Mouse (Mus musculus): ENCODE measurements at regions not wholly inside any gene's neighbourhood (a gene's known extent, or its start where the extent isn't known, plus 50 kb on each side); places are given as distances from the start of the nearest gene placed in this dataset.
"Not testable (repeated sequence)": the region's sequence is repeated elsewhere in the genome, so short reads cannot be mapped to it uniquely, and the experiment has no call there.

DNA sequence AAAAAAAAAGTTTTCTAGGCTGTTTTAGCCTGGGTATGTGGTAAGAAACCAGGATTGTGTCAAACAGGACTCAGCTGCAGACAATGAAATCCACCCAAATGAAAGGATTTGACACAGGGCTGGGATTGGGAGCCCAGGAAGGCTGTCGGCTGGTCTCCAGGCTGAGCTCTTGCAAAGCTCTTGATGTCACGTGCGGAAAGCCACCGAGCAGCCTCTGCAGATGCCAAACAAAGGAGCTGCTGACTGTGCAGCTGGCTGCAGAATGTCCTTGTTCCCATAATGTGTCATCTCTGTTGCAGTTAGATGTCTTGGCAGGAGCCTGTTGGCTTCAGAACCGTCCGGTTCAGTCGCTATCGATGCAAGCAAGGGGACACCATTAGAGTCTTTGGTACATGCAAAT is 56.1 kb downstream of the Bbs10 start:
- no peak for ATAC-seq (ENCODE audit: insufficient number of reproducible peaks, low FRiP score)
- no peaks in the 10 kb centered on the region for H3K27me3 ChIP-seq (replicated peaks)

DNA sequence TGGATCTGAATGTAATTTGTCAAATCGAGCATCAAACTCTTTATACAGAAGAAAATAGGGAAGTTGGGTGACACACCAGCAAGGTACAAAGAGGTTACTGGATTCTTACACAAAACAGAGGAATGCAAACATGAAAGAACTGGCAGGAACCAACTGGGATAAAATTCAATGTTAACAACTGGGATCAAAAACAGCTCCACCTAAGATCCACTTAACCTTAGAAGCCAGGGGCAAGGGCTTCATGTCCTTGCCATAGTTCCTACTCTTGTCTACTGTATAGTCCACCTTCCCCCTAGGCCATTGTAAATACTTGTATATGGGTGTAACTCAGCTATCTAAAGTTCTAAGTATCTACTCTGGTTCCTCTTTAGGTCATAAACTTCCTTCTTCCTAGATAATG is 59.9 kb downstream of the Bbs10 start:
- H3K36me3 ChIP-seq; H3K9ac ChIP-seq; H3K27me3 ChIP-seq (replicated peaks); H3K4me3 ChIP-seq; H3K27ac ChIP-seq (ENCODE audit: poor library complexity, severe bottlenecking); H3K4me1 ChIP-seq (replicated peaks); ATAC-seq (ENCODE audit: insufficient number of reproducible peaks, low FRiP score); H3K4me2 ChIP-seq; H3K9me3 ChIP-seq (replicated peaks): not testable (repeated sequence)
- 89% methylated on average over 1 of the region's 1 CpGs for WGBS

More for the DNA sequence above, 56.1 kb downstream of the Bbs10 start:
- Histone ChIP-seq H3K4me3 (no peak overlapping the region), H3K9me3 (replicated peaks) (no peaks in the 10 kb centered on the region), H3K4me2 (no peak overlapping the region), H3K27ac (ENCODE audit: poor library complexity, severe bottlenecking) (no peak overlapping the region), H3K4me1 (replicated peaks) (no peaks in the 10 kb centered on the region), H3K36me3 (no peaks in the 10 kb centered on the region), H3K9ac (no peak overlapping the region)
- 59% methylated on average over 8 of the region's 8 CpGs for WGBS

GRCm38 (mm10) chr10:111361749-111362435 is 63.4 kb downstream of the Bbs10 start:
- H3K9me3 ChIP-seq (replicated peaks), result no peaks in the 10 kb centered on the region
- no peak for ATAC-seq (ENCODE audit: insufficient number of reproducible peaks, low FRiP score)
- peaks cover 22% of the 10 kb centered on the region for H3K4me1 ChIP-seq (replicated peaks)
- no peaks in the 10 kb centered on the region for H3K36me3 ChIP-seq
- no peak overlapping the region for H3K9ac ChIP-seq
- no peak overlapping the region for H3K4me2 ChIP-seq
- 79% methylated on average over 18 of the region's 18 CpGs for WGBS
- H3K27me3 ChIP-seq (replicated peaks), result no peaks in the 10 kb centered on the region
- no peak overlapping the region for H3K4me3 ChIP-seq
- no peak overlapping the region for H3K27ac ChIP-seq (ENCODE audit: poor library complexity, severe bottlenecking)

DNA sequence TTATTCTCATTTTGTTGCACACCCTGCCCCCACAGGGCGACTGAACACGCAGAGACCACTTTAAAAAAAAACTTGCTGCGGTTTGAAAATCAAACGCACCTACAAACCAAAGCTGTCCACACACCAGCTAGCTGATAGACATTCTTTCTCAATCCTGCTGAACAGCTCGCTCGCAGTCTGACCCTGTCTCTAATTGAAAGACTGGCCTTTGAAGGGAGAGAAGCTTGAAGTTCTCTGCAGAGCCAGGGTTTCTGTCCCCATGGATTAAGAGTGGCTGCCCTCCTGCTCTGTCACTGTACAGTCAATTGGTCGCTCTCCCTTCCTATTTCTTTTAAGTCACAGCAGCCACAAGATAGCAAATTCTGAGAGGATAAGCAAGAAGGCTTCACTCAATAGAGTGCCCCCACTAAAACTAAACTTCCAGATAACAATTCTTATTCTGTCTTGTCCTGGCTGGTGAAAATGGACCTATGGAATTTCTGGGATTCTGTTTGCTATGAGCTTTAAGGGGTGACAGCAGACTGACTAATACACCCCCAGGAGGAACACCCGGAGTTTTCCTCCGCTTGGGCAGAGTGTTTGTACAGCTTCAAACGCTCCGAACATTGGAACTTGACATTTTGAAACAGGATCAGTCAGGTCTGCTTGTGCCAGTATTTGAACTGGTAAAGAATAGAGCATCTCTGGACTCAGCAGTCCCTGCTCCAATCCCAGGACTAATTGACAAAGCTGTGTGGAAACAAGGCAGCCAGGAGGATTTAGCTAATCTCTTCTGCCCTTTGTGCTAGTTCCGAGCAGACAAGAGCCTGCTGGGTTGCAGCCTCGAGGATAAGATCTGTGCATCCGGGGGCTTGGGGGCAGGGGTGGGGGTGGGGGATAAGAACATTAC is 65.5 kb downstream of the Bbs10 start:
- Histone ChIP-seq H3K36me3 (no peaks in the 10 kb centered on the region), H3K27me3 (replicated peaks) (no peaks in the 10 kb centered on the region), H3K4me2 (peak overlapping the region; percentile 6; the same call in 1 of the 2 replicates), H3K4me1 (replicated peaks) (peaks cover 22% of the 10 kb centered on the region), H3K9me3 (replicated peaks) (no peaks in the 10 kb centered on the region), H3K27ac (ENCODE audit: poor library complexity, severe bottlenecking) (no peak overlapping the region), H3K9ac (no peak overlapping the region), H3K4me3 (no peak overlapping the region)
- 21% methylated on average over 14 of the region's 14 CpGs for WGBS
- ATAC-seq (ENCODE audit: insufficient number of reproducible peaks, low FRiP score), result no peak

DNA sequence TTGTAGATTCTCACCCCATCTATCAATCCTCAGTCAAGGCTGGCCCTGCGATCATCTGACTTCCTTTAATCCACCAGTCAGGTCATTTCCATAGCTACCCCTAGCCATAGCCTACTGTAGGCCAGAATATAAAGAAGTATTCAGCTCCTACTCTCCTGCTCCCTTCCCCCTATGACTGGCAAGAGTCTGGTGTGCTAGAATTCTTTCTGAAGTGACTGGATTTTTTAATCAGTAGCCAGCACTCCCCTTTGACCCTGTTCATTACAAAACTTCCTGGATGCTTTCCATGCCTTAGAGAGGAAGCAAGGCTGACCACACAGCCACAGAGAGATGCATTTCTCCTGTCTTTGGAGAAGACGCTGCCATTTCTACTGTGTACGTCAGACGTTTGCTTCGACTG is 66.5 kb downstream of the Bbs10 start:
- no peaks in the 10 kb centered on the region for H3K27me3 ChIP-seq (replicated peaks)
- 56% methylated on average over 5 of the region's 5 CpGs for WGBS
- H3K27ac ChIP-seq (ENCODE audit: poor library complexity, severe bottlenecking), result no peak overlapping the region
- H3K4me1 ChIP-seq (replicated peaks), result peaks cover 22% of the 10 kb centered on the region
- H3K9me3 ChIP-seq (replicated peaks), result no peaks in the 10 kb centered on the region
- no peak overlapping the region for H3K9ac ChIP-seq
- H3K36me3 ChIP-seq, result no peaks in the 10 kb centered on the region
- no peak overlapping the region for H3K4me2 ChIP-seq
- H3K4me3 ChIP-seq, result no peak overlapping the region
- peak; percentile 57; the same call in 1 of the 2 replicates for ATAC-seq (ENCODE audit: insufficient number of reproducible peaks, low FRiP score)

DNA sequence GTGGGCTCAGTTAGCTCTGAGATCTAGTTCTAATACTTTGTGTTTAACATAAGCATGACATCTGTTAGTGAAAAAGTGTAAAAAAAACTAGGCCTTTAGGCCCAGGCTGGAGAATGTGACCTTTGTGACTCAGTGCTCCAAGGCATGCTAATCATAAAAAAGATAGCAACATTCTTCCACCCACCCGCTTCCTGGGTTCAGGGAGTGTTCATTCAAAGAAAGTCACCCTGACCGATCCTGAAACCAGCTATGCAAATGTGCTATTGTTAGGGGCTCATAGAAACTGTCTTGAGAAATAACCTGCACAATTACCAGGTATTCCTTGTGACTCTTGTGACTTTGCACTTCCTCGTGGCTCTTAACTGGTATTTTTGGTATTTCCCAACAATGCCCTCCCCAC is 70.6 kb downstream of the Bbs10 start:
- ATAC-seq (ENCODE audit: insufficient number of reproducible peaks, low FRiP score); H3K4me2 ChIP-seq; H3K9me3 ChIP-seq (replicated peaks); H3K27me3 ChIP-seq (replicated peaks); H3K36me3 ChIP-seq; H3K27ac ChIP-seq (ENCODE audit: poor library complexity, severe bottlenecking); H3K9ac ChIP-seq; H3K4me3 ChIP-seq: not testable (repeated sequence)
- peaks cover 13% of the 10 kb centered on the region for H3K4me1 ChIP-seq (replicated peaks)
- 62% methylated on average over 3 of the region's 3 CpGs for WGBS

DNA sequence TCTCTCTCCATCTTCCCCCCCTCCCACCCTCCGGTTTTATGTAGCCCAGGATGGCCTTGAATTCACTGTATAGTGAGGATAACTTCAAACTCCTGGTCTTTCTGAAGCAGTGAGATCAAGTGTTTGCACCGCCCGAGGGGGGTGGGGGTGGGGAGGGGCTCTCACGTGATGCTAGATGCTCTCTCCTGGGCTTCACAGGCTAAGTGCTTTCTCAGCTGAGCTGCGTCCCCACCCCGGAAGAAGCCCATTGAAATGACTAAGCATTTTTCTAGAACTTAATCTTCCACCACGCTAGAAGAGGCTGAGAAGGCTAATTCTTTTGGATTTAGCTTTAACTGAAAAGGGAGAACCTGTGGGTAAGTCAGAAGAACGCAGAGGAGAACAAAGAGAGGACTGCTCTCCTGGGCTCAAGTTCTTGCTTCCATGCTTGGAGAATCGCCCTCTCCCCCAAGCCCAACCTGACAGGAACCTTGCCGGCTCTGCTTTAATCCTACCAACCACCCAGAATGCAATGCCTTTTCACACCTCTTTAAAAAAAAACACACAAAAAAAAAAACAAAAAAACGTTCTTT is 79.7 kb downstream of the Bbs10 start:
- no peaks in the 10 kb centered on the region for H3K36me3 ChIP-seq
- peaks cover 15% of the 10 kb centered on the region for H3K4me1 ChIP-seq (replicated peaks)
- no peak overlapping the region for H3K27ac ChIP-seq (ENCODE audit: poor library complexity, severe bottlenecking)
- no peaks in the 10 kb centered on the region for H3K9me3 ChIP-seq (replicated peaks)
- 39% methylated on average over 11 of the region's 11 CpGs for WGBS
- no peak overlapping the region for H3K4me3 ChIP-seq
- no peak overlapping the region for H3K4me2 ChIP-seq
- ATAC-seq (ENCODE audit: insufficient number of reproducible peaks, low FRiP score), result peak; percentile 87
- H3K27me3 ChIP-seq (replicated peaks), result no peaks in the 10 kb centered on the region
- no peak overlapping the region for H3K9ac ChIP-seq

DNA sequence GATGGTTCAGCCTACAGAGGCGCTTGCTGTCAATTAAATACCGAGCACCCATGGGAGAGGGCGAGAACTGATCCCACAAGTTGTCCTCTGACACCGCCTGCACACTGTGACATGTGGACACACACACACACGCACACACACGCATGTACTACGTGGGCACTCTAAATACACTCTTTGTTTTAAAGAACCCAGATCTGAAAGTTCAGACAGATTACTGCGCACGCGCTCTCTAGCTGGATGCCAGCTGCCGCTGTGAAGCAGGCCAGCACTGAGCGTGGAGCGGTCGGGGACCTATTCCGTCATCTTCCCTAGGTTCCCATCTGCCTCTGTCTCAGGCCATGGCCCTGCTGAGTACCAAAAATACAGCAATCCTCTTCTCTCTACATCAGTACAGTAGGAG is 83.2 kb downstream of the Bbs10 start:
- no peaks in the 10 kb centered on the region for H3K27me3 ChIP-seq (replicated peaks)
- no peaks in the 10 kb centered on the region for H3K36me3 ChIP-seq
- H3K9me3 ChIP-seq (replicated peaks), result no peaks in the 10 kb centered on the region
- no peak overlapping the region for H3K4me3 ChIP-seq
- no peak overlapping the region for H3K27ac ChIP-seq (ENCODE audit: poor library complexity, severe bottlenecking)
- H3K4me2 ChIP-seq, result no peak overlapping the region
- H3K4me1 ChIP-seq (replicated peaks), result peaks cover 12% of the 10 kb centered on the region
- no peak for ATAC-seq (ENCODE audit: insufficient number of reproducible peaks, low FRiP score)
- no peak overlapping the region for H3K9ac ChIP-seq
- WGBS, result 68% methylated on average over 15 of the region's 15 CpGs

DNA sequence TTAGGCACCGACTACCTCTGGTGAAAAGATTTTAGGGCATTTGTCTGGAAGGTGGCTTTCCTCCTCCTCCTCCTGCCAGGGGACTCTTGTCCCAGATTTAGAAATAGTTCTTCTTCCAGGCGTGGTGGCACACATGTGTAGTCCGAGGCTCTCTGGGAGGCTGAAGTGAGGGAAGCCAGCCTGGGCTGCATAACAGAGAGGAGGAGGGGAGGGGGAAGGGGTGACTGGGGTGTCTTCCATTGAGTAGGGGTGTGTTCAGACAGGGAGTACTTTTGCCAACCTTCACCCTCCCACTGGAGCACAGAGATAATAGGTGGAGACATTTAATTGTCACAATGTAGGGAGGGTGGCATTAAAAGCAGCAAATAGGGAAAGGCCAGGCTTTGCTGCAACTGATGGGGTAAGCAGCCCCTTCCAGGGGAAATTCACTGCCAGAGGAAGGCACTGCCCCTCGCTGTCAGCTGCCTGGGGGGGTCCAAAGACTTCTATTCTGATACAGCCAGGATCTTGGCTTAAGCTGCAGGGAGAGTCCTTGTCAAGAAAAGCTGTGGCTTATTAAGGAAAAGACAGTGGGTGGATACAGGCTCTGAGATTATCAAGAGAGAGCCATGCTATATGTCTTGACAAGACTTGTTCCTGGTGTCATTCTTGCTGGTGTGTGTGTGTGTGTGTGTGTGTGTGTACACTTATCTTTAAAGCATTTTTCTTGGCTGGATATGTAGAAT is 83.9 kb downstream of the Bbs10 start:
- Histone ChIP-seq H3K4me3 (no peak overlapping the region), H3K9ac (no peak overlapping the region), H3K27me3 (replicated peaks) (no peaks in the 10 kb centered on the region), H3K36me3 (no peaks in the 10 kb centered on the region), H3K27ac (ENCODE audit: poor library complexity, severe bottlenecking) (no peak overlapping the region), H3K4me2 (no peak overlapping the region), H3K4me1 (replicated peaks) (peaks cover 12% of the 10 kb centered on the region), H3K9me3 (replicated peaks) (no peaks in the 10 kb centered on the region)
- WGBS, result 44% methylated on average over 4 of the region's 4 CpGs
- no peak for ATAC-seq (ENCODE audit: insufficient number of reproducible peaks, low FRiP score)

- ATAC-seq (ENCODE audit: insufficient number of reproducible peaks, low FRiP score), result no peak
- Histone ChIP-seq H3K36me3 (no peaks in the 10 kb centered on the region), H3K4me3 (no peak overlapping the region), H3K9me3 (replicated peaks) (no peaks in the 10 kb centered on the region), H3K27me3 (replicated peaks) (no peaks in the 10 kb centered on the region), H3K4me2 (no peak overlapping the region), H3K27ac (ENCODE audit: poor library complexity, severe bottlenecking) (no peak overlapping the region), H3K4me1 (replicated peaks) (peaks cover 24% of the 10 kb centered on the region), H3K9ac (no peak overlapping the region)
- 69% methylated on average over 9 of the region's 9 CpGs for WGBS
Measured at GRCm38 (mm10) chr10:111385561-111385960, 87.1 kb downstream of the Bbs10 start.
